Mouse (Mus musculus) CH12.LX (cell line): ENCODE results near the gene Dlg2. TPM values are rescaled to one million over a fixed set of nuclear protein-coding genes. Genes with fewer than 3 reads are reported as not detected.

ENCODE experiments used
- DNase-seq: peaks from one replicate; pipeline ENCODE4 v3.0.0-alpha.2; 2013; ENCODE audit errors: extremely low read depth
- H3K27ac ChIP-seq: 2 replicates; pipeline ENCODE4 v1.5.1; 2012; ENCODE audit warnings: low read depth, mild to moderate bottlenecking, control low read depth, moderate library complexity; ENCODE audit not compliant: insufficient read depth
- H3K27me3 ChIP-seq: replicated peaks from 2 replicates; pipeline ENCODE3; 2012; ENCODE audit warnings: inconsistent platforms
- H3K36me3 ChIP-seq, 2 experiments: replicated peaks in 1 of 2; 2 replicates each; pipeline versions ENCODE3 to v1.6.1; 2012; ENCODE audit warnings: inconsistent platforms in 1 of 2, low read length in 1 of 2, mild to moderate bottlenecking in 1 of 2, mixed read lengths in 1 of 2, moderate library complexity in 1 of 2; ENCODE audit not compliant: control insufficient read depth in 1 of 2, insufficient read depth in 1 of 2
- H3K4me1 ChIP-seq, 2 experiments: 2 replicates each; pipeline ENCODE4 v1.6.1; 2012; ENCODE audit warnings: inconsistent platforms in 1 of 2, moderate library complexity in 1 of 2; ENCODE audit not compliant: insufficient read depth in 2 of 2, control insufficient read depth in 1 of 2
- H3K4me2 ChIP-seq: 2 replicates; pipeline ENCODE4 v1.6.1; 2012; ENCODE audit warnings: low read depth, mild to moderate bottlenecking, control low read depth; ENCODE audit not compliant: poor library complexity, insufficient read depth, severe bottlenecking
- H3K4me3 ChIP-seq, 3 experiments: fragments of 150-350 bp in 1 of 3; sonication (generic) in 1 of 3; replicated peaks in 1 of 3; 2 replicates each; pipeline versions ENCODE3 to v1.5.1; 2011 to 2012; ENCODE audit warnings: low read depth in 2 of 3, low read length in 2 of 3, mild to moderate bottlenecking in 2 of 3, moderate library complexity in 2 of 3, control low read depth in 1 of 3, improper control_type of control experiment in 1 of 3, inconsistent platforms in 1 of 3, mixed read lengths in 1 of 3; ENCODE audit not compliant: poor library complexity in 1 of 3
- H3K79me2 ChIP-seq: replicated peaks from 2 replicates; pipeline ENCODE4 v1.6.1; 2012; ENCODE audit warnings: mild to moderate bottlenecking, moderate library complexity; ENCODE audit not compliant: control insufficient read depth, poor library complexity, insufficient read depth, severe bottlenecking; ENCODE audit errors: extremely low read depth
- H3K9ac ChIP-seq: 2 replicates; pipeline ENCODE4 v1.6.1; 2012; ENCODE audit warnings: low read depth, mild to moderate bottlenecking, control low read depth, moderate library complexity; ENCODE audit not compliant: insufficient read depth
- H3K9me3 ChIP-seq: replicated peaks from 2 replicates; pipeline ENCODE3; 2012; ENCODE audit warnings: low read length, inconsistent platforms, mixed read lengths
- CTCF ChIP-seq, 2 experiments: IDR thresholded peaks in 1 of 2; conservative IDR thresholded peaks in 1 of 2; 2 replicates each; pipeline ENCODE4 v1.5.1; 2011 to 2012; ENCODE audit warnings: low read depth in 2 of 2, low read length in 2 of 2, improper control_type of control experiment in 1 of 2, inconsistent platforms in 1 of 2, mild to moderate bottlenecking in 1 of 2, moderate library complexity in 1 of 2
- JUND ChIP-seq: conservative IDR thresholded peaks from 2 replicates; pipeline ENCODE4 v1.6.1; 2011; ENCODE audit warnings: low read depth, low read length, improper control_type of control experiment
- KAT2A ChIP-seq: IDR thresholded peaks from 2 replicates; pipeline ENCODE4 v1.6.1; 2012; ENCODE audit warnings: low read length, improper control_type of control experiment, inconsistent platforms; ENCODE audit not compliant: insufficient replicate concordance
- MAX ChIP-seq: IDR thresholded peaks from 2 replicates; pipeline ENCODE4 v1.6.1; 2011; ENCODE audit warnings: low read length, improper control_type of control experiment
- MAZ ChIP-seq: IDR thresholded peaks from 2 replicates; pipeline ENCODE4 v1.6.1; 2012; ENCODE audit warnings: low read depth, mild to moderate bottlenecking, inconsistent platforms, low read length, improper control_type of control experiment, moderate library complexity
- SIN3A ChIP-seq: IDR thresholded peaks from 2 replicates; pipeline ENCODE4 v1.6.1; 2012; ENCODE audit warnings: low read length, improper control_type of control experiment, inconsistent platforms
- USF1 ChIP-seq: IDR thresholded peaks from 2 replicates; pipeline ENCODE4 v1.6.1; 2014; ENCODE audit warnings: low read depth, mild to moderate bottlenecking, inconsistent platforms, low read length, improper control_type of control experiment
- dilution Hi-C: fragments of 300-500 bp; cut with MboI; formaldehyde crosslinking; loops from 2 replicates; pipeline ENCODE4 v1.14.3; 2020; ENCODE audit warnings: low sequenced_read_pairs; ENCODE audit not compliant: extremely low pct_unique_long_range_greater_than_20kb, extremely low pct_ligation_motif_present
- in situ Hi-C: fragments of 300-500 bp; cut with MboI; formaldehyde crosslinking; loops from 3 replicates; pipeline ENCODE4 v1.14.3; 2019; ENCODE audit warnings: low sequenced_read_pairs, low pct_ligation_motif_present, low pct_unique_long_range_greater_than_20kb, mixed read lengths
- polyA plus RNA-seq: library from polyadenylated mRNA; unstranded; fragments of >175 nt; gene quantifications from 2 replicates; pipeline ENCODE4 v1.2.1, GENCODE M21; 2012; ENCODE audit warnings: low read depth; ENCODE audit not compliant: insufficient read length
- total RNA-seq, 2 experiments: library from RNA; depleted of rRNA; stranded (reverse); fragments of 300-350 nt in 1 of 2; fragments of >200 nt in 1 of 2; gene quantifications; 2 replicates each; pipeline ENCODE4 v1.2.3; 2012 to 2014

The Dlg2 gene
- total and polyA plus RNA-seq, 3 experiments = 0.36 TPM; not detected in 2

GRCm38 (mm10) chr7:91098521-91098920 is 622.0 kb downstream of the Dlg2 start:
- Histone ChIP-seq H3K4me3 (no peak overlapping the region), H3K9ac (no peak overlapping the region)
- TF ChIP-seq SIN3A = no peak
- TF ChIP-seq, all 38 proteins: peak for 0
- no peak for DNase-seq
- H3K27ac ChIP-seq = no peak overlapping the region
- H3K4me1 ChIP-seq = no peaks in the 10 kb centered on the region
- no peaks in the 10 kb centered on the region for H3K27me3 ChIP-seq
- in situ Hi-C loops = no loop called here
- dilution Hi-C loops = no loop called here
- no peaks in the 10 kb centered on the region for H3K9me3 ChIP-seq
- H3K79me2 ChIP-seq = no peaks in the 10 kb centered on the region
- no peaks in the 10 kb centered on the region for H3K36me3 ChIP-seq
- no peak overlapping the region for H3K4me2 ChIP-seq

GRCm38 (mm10) chr7:91109575-91109974 is 633.1 kb downstream of the Dlg2 start:
- Histone ChIP-seq H3K36me3 (no peaks in the 10 kb centered on the region), H3K4me3 (no peak overlapping the region), H3K9ac (no peak overlapping the region), H3K27ac (no peak overlapping the region), H3K4me2 (no peak overlapping the region), H3K27me3 (no peaks in the 10 kb centered on the region), H3K4me1 (no peaks in the 10 kb centered on the region), H3K79me2 (no peaks in the 10 kb centered on the region), H3K9me3 (no peaks in the 10 kb centered on the region)
- TF ChIP-seq MAX = no peak
- no peak for TF ChIP-seq USF1
- in situ Hi-C loops = no loop called here
- DNase-seq = no peak
- dilution Hi-C loops = no loop called here

GRCm38 (mm10) chr7:91132128-91132527 is 655.7 kb downstream of the Dlg2 start:
- Histone ChIP-seq H3K9me3 (no peaks in the 10 kb centered on the region), H3K9ac (no peak overlapping the region), H3K27me3 (no peaks in the 10 kb centered on the region), H3K4me2 (no peak overlapping the region), H3K27ac (no peak overlapping the region), H3K36me3 (no peaks in the 10 kb centered on the region), H3K4me3 (no peak overlapping the region), H3K79me2 (no peaks in the 10 kb centered on the region), H3K4me1 (no peaks in the 10 kb centered on the region)
- TF ChIP-seq CTCF (conservative IDR thresholded peaks at IDR 0.05 in 1 of 2, IDR thresholded peaks at IDR 0.05 in 1 of 2; ENCODE audit: low read depth in 2 of 2, low read length in 2 of 2) = no peak
- no peak for TF ChIP-seq KAT2A
- TF ChIP-seq MAZ = no peak
- TF ChIP-seq USF1 = no peak
- in situ Hi-C loops (no loop called here), dilution Hi-C loops (no loop called here)
- DNase-seq = no peak

GRCm38 (mm10) chr7:91154096-91154495 is 677.6 kb downstream of the Dlg2 start:
- H3K9ac ChIP-seq = no peak overlapping the region
- no peak overlapping the region for H3K27ac ChIP-seq
- no peaks in the 10 kb centered on the region for H3K36me3 ChIP-seq
- TF ChIP-seq JUND = no peak
- no peaks in the 10 kb centered on the region for H3K9me3 ChIP-seq
- no peaks in the 10 kb centered on the region for H3K27me3 ChIP-seq
- dilution Hi-C loops = no loop called here
- no peak overlapping the region for H3K4me2 ChIP-seq
- in situ Hi-C loops = no loop called here
- no peaks in the 10 kb centered on the region for H3K4me1 ChIP-seq
- no peak overlapping the region for H3K4me3 ChIP-seq
- H3K79me2 ChIP-seq = no peaks in the 10 kb centered on the region
- DNase-seq = no peak
